Mouse (Mus musculus) C2C12 (cell line): ENCODE measurements around the gene Fibp. TPM values are rescaled to one million over a fixed set of nuclear protein-coding genes. Genes with fewer than 3 reads are reported as not detected.

ENCODE experiments used
- H3K27me3 ChIP-seq: one replicate; pipeline ENCODE4 v1.6.1; 2011; ENCODE audit not compliant: control insufficient read depth, insufficient read depth, insufficient read length
- H3K36me3 ChIP-seq: one replicate; pipeline ENCODE4 v1.6.1; 2011; ENCODE audit not compliant: control insufficient read depth, insufficient read depth
- H3K4me3 ChIP-seq: one replicate; pipeline ENCODE4 v1.5.1; 2011; ENCODE audit warnings: mild to moderate bottlenecking, control low read depth; ENCODE audit not compliant: poor library complexity, insufficient read depth, severe bottlenecking
- H3K79me2 ChIP-seq: one replicate; pipeline ENCODE4 v1.6.1; 2011; ENCODE audit not compliant: control insufficient read depth, insufficient read depth
- H3K79me3 ChIP-seq: one replicate; pipeline ENCODE4 v1.6.1; 2011; ENCODE audit warnings: low read depth, control low read depth
- H3ac ChIP-seq: one replicate; pipeline ENCODE3; 2011; ENCODE audit warnings: low read depth; ENCODE audit not compliant: control insufficient read depth, insufficient read length
- CEBPB ChIP-seq: IDR thresholded peaks from one replicate; pipeline ENCODE4 v1.6.1; 2011; ENCODE audit warnings: low read depth, mild to moderate bottlenecking, control low read depth, moderate library complexity
- CTCF ChIP-seq: IDR thresholded peaks from one replicate; pipeline ENCODE4 v1.5.1; 2011; ENCODE audit not compliant: control insufficient read depth, insufficient read depth, insufficient read length
- FOSL1 ChIP-seq: IDR thresholded peaks from one replicate; pipeline ENCODE4 v1.8.0; 2011; ENCODE audit warnings: mild to moderate bottlenecking, low read length; ENCODE audit not compliant: poor library complexity, insufficient read depth, severe bottlenecking
- MAX ChIP-seq: IDR thresholded peaks from one replicate; pipeline ENCODE4 v1.6.1; 2011; ENCODE audit warnings: mild to moderate bottlenecking, control low read depth
- MYOD1 ChIP-seq: IDR thresholded peaks from one replicate; pipeline ENCODE4 v1.6.1; 2011; ENCODE audit warnings: low read depth; ENCODE audit not compliant: control insufficient read depth, insufficient read length
- MYOG ChIP-seq: IDR thresholded peaks from one replicate; pipeline ENCODE4 v1.6.1; 2011; ENCODE audit not compliant: control insufficient read depth, insufficient read length; ENCODE audit errors: extremely low read depth
- USF1 ChIP-seq: IDR thresholded peaks from one replicate; pipeline ENCODE4 v1.6.1; 2011; ENCODE audit warnings: low read depth, mild to moderate bottlenecking, control low read depth, moderate library complexity
- polyA plus RNA-seq: library from polyadenylated mRNA; unstranded; fragments of >200 nt; fragmentation: generic; extraction: Trizol; gene quantifications from one replicate; pipeline ENCODE4 v1.2.1, GENCODE M21; 2012; ENCODE audit warnings: missing spikeins

The Fibp gene
- polyA plus RNA-seq, 1 experiment: 83.7 TPM

DNA sequence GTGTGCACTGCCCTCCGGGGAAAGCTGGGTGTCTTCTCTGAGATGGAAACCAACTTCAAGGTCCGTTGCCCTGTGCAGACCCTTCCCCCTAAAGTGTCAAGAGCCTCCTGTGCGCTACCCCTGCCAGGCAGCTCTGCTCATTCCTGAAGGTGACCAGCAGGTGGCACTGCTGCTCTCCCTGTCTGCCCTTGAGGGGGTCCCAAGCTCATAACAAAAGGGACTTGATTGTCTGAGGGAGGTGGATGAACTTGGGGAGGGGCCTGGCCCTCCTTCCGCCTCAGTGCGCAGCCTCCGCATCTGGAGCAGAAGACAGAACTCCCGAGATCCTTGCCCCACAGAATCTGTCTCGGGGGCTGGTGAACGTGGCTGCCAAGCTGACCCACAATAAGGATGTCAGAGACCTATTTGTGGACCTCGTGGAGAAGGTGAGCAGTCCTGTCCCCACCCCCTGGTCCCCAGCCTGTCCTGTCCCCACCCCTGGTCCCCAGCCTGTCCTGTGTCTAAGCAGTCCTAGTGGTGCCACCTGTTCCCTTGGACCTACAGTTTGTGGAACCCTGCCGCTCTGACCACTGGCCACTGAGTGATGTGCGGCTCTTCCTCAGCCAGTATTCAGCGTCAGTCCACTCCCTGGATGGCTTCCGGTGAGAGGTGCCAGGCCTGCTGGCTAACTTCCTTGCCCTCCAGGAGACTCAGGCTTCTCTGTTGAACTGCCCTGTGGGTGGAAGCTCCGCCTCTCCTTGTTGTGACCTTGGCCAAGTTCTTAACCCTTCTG lies 3.6 kb downstream of the Fibp start:
- Histone ChIP-seq H3K4me3 (no peak overlapping the region), H3K36me3 (peaks cover 54% of the 10 kb centered on the region), H3K79me3 (peaks cover 7% of the 10 kb centered on the region), H3ac (no peak overlapping the region), H3K27me3 (no peaks in the 10 kb centered on the region), H3K79me2 (peaks cover 22% of the 10 kb centered on the region)
- no peak for TF ChIP-seq USF1
- TF ChIP-seq MYOG: no peak
- TF ChIP-seq CTCF: peak; percentile 78
- TF ChIP-seq MAX: no peak
- no peak for TF ChIP-seq CEBPB
- no peak for TF ChIP-seq MYOD1
- no peak for TF ChIP-seq FOSL1

DNA sequence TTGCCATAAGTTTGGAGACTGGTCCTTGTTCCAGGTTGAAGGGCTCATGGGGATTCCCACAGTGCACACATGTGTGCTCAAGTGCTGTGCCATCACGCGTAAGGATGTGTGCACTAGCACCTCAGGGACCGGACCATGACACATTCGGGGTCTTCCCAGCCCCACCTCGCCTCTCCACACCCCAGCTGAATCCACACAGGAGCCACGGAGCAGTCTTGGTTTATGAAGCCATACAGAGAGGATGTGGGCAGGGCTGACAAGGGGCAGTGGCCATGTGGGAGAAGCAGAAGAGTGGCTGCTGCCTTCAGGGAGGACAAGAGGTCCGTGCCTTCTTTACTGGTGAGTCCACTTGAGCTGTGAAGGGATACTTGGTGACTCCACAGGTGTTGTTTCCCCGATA lies 4.6 kb downstream of the Fibp start:
- Histone ChIP-seq H3ac (no peak overlapping the region), H3K79me3 (peaks cover 7% of the 10 kb centered on the region), H3K4me3 (no peak overlapping the region), H3K79me2 (peaks cover 22% of the 10 kb centered on the region), H3K36me3 (peaks cover 54% of the 10 kb centered on the region), H3K27me3 (no peaks in the 10 kb centered on the region)
- no peak for TF ChIP-seq MYOD1
- no peak for TF ChIP-seq USF1
- TF ChIP-seq FOSL1: no peak
- TF ChIP-seq CEBPB: no peak
- TF ChIP-seq CTCF: no peak
- no peak for TF ChIP-seq MYOG
- TF ChIP-seq MAX: no peak

DNA sequence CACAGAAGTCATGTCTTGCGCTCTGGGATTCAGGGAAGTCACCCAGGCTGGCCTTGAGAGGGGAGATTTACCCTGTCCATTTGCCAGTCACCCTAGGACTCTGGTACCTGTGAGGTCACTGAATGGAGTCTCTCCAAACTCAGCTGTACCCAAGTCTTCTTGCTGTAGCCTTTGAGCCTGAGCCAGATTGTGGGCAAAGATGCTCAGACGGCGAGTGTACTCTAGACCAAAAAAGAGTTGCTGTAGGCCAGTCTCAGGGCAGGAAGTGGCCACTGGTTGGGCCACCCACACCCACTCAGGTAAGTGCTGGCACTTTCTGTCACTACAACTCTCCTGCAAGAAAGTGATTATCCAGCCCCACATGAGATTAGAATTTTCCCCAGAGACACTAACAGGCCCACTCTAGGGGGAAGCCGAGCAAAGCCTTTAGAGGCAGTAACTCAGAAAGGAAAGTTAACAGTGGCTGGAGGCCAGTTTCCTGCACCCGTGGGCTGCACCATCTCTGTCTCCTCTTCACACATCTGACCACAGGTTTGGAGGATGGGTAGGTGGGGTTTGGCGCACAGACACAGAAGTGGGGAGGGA lies 6.6 kb downstream of the Fibp start:
- Histone ChIP-seq H3K79me2 (peaks cover 6% of the 10 kb centered on the region), H3ac (no peak overlapping the region), H3K79me3 (no peaks in the 10 kb centered on the region), H3K4me3 (no peak overlapping the region), H3K27me3 (no peaks in the 10 kb centered on the region), H3K36me3 (peaks cover 49% of the 10 kb centered on the region)
- TF ChIP-seq CEBPB (no peak), MYOD1 (no peak), FOSL1 (no peak), USF1 (no peak), CTCF (no peak), MYOG (no peak), MAX (no peak)

DNA sequence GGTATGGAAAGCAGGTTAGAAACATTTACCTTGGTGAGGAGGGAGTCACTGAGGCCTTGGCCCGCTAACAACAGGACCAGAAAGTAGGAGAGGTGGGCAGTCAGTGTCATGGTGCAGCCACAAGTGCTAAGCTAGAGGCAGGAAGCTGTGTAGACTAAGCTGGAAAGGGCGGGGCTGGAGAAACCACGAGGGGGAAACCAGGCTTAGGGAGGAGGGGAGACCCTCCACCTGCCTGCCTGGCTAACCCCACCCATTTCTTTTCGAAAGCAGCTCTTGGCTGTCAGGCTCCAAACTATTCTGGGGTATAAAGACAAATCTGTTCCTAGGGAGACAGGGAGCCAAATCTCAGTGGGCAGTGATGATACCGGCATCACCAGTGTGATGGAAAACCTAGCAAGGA lies 8.0 kb downstream of the Fibp start, which contains the start of gene Ctsw:
Ctsw (minus strand) TSS at position 134 of the 400 bp plus-strand sequence.
- Histone ChIP-seq H3K4me3 (no peak within 1 kb of the TSS), H3K27me3 (no peaks in the 10 kb centered on the region), H3K79me2 (no peaks in the 10 kb centered on the region), H3K36me3 (peaks cover 35% of the 10 kb centered on the region), H3K79me3 (no peaks in the 10 kb centered on the region), H3ac (no peak within 1 kb of the TSS)
- TF ChIP-seq MAX (no peak), MYOD1 (no peak), FOSL1 (no peak), MYOG (no peak), USF1 (no peak), CEBPB (no peak), CTCF (no peak)

DNA sequence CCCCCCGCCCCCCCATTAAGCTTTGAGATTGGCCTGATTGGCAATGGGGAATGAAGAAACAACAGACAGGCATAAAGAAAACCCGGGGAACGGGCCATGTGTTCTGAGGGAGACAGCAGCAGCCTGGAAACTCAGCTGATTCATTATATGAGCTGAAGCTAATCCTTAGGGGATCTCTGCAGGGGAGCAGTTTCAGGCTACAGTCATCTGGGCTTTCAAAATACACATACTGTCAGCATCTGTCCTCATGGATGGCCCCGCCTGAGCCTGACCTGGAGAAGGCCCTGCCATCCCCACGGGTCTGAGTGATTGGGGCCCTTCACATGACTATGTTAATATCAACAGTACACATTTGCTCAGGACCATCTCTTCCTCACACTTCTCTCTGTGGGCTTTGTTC lies 11.4 kb downstream of the Fibp start:
- TF ChIP-seq MYOG: no peak
- TF ChIP-seq CEBPB: no peak
- no peak for TF ChIP-seq MYOD1
- no peak for TF ChIP-seq MAX
- no peak for TF ChIP-seq USF1
- TF ChIP-seq CTCF: no peak
- TF ChIP-seq FOSL1: no peak
- Histone ChIP-seq H3K79me3 (peaks cover 18% of the 10 kb centered on the region), H3K79me2 (peaks cover 27% of the 10 kb centered on the region), H3K27me3 (no peaks in the 10 kb centered on the region), H3ac (no peak overlapping the region), H3K36me3 (peaks cover 11% of the 10 kb centered on the region), H3K4me3 (no peak overlapping the region)
